8 mouse cellular contexts compared by ENCODE assay signal in the genomic region with DNA sequence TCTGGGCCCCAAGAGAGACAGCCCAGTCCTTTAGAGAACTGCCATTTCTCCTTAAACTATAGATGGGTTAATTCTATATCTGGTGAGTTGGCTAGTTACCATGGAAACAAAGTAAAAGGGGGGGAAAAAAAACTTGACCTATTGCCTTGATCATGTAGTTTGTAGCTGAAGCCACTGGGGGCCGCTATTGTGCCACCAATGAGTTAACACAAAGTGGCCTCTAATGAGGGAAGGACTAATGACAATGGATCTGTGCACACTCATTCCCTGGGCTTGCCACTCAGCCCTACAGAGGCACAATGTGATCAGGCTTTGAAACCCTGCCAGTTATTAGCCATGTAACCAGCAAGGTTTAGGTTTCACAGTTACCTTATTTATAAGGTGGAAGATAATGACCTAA. TPM values are rescaled to one million over a fixed set of nuclear protein-coding genes. Genes with fewer than 3 reads are reported as not detected.
A peak's percentile ranks its signal among the peaks of the same experiment; 100 is the strongest.
DNase-seq lines count a peak whose midpoint lies in the region; ATAC-seq and TF ChIP-seq lines count a peak whose summit lies in the region.

No protein-coding gene starts in this region.

- H3K27me3 ChIP-seq in G1E (ENCODE audit: insufficient read depth, low read length) = peaks cover 2% of the 10 kb centered on the region
- H3K27me3 ChIP-seq in midbrain, postnatal 0 days (ENCODE audit: insufficient read depth, low read length) = no peaks in the 10 kb centered on the region

- H3K4me2 ChIP-seq in midbrain, postnatal 0 days (ENCODE audit: low read depth, low read length, poor library complexity, severe bottlenecking) = no peak overlapping the region

- TF ChIP-seq CTCF in G1E (IDR thresholded peaks at IDR 0.05; ENCODE audit: low read depth, low read length) = peak; percentile 41; the same call in 1 of the 2 replicates
- peak; percentile 95 for TF ChIP-seq CTCF in midbrain, postnatal 0 days (IDR thresholded peaks at IDR 0.05)

- peak overlapping the region; percentile 52; the same call in 1 of the 2 replicates for H3K27ac ChIP-seq in midbrain, postnatal 0 days (ENCODE audit: low read depth, low read length)

- peaks cover 17% of the 10 kb centered on the region for H3K36me3 ChIP-seq in G1E (replicated peaks)
- H3K36me3 ChIP-seq in midbrain, postnatal 0 days (ENCODE audit: insufficient read depth, low read length) = peaks cover under 1% of the 10 kb centered on the region; the same call in 1 of the 2 replicates

- WGBS in midbrain, postnatal 0 days = 3% methylated on average over 1 of the region's 1 CpGs

- no peak for ATAC-seq in G1E (ENCODE audit: extremely low read depth, insufficient number of reproducible peaks, low FRiP score, poor library complexity, severe bottlenecking)
- ATAC-seq in midbrain, postnatal 0 days (ENCODE audit: low FRiP score) = peak; percentile 55; the same call in 1 of the 2 replicates

- H3K4me1 ChIP-seq in G1E (ENCODE audit: insufficient read depth, low read depth, low read length) = peaks cover 36% of the 10 kb centered on the region
- peaks cover 5% of the 10 kb centered on the region; the same call in 1 of the 2 replicates for H3K4me1 ChIP-seq in midbrain, postnatal 0 days (ENCODE audit: insufficient read depth, low read length)

- DNase-seq in left cerebral cortex, adult 18-20 months (ENCODE audit: low spot score in 2 of 2) = peak; percentile 76
- no peak for DNase-seq in left cerebral cortex, postnatal 36 days (ENCODE audit: low spot score in 2 of 2)
- peak; percentile 57 for DNase-seq in G1E (ENCODE audit: low spot score)
- peak; percentile 87 for DNase-seq in cerebellum, adult 9-10 months
- peak; percentile 66 to 85 for DNase-seq in heart, postnatal 10 days
- peak; percentile 81 to 82 for DNase-seq in left cerebral cortex, postnatal 14 days (ENCODE audit: low spot score in 2 of 2)
- peak; percentile 90 for DNase-seq in midbrain, postnatal 0 days (ENCODE audit: low spot score)
- peak; percentile 40 for DNase-seq in thymus, postnatal 25 days

- no peaks in the 10 kb centered on the region for H3K9me3 ChIP-seq in G1E (replicated peaks)
- no peaks in the 10 kb centered on the region for H3K9me3 ChIP-seq in midbrain, postnatal 0 days (ENCODE audit: low read length)

- intact Hi-C loops in left cerebral cortex, postnatal 36 days (cut with DNase I) = loop anchor here (5.0 kb wide), 3 partner anchors 113 to 278 kb away; a partner anchor contains a TSS
- intact Hi-C loops in heart, postnatal 10 days (cut with DNase I) = loop anchor here (1.0 to 5.0 kb wide), 5 partner anchors 114 to 333 kb away; a partner anchor contains a TSS
- intact Hi-C loops in left cerebral cortex, postnatal 14 days (cut with DNase I) = loop anchor here (5.0 to 10.0 kb wide), 3 partner anchors 113 to 276 kb away; a partner anchor contains a TSS

- H3K4me3 ChIP-seq in G1E (ENCODE audit: low read depth, low read length) = no peak overlapping the region
- H3K4me3 ChIP-seq in midbrain, postnatal 0 days (ENCODE audit: low read depth, low read length) = no peak overlapping the region

- H3K9ac ChIP-seq in midbrain, postnatal 0 days (replicated peaks; ENCODE audit: low read length, poor library complexity, severe bottlenecking) = 0 out of 2 replicates have a peak overlapping the region, but pooled peaks have one; percentile 24

RNA-seq across cellular contexts. Expression of a gene that starts 3.4 kb away (rescaled TPM):
- total RNA-seq in left cerebral cortex, adult 18-20 months (2021) = 10 to 100 TPM; 27.3 to 27.7 TPM
- 10 to 100 TPM; 26.1 to 26.6 TPM for total RNA-seq in left cerebral cortex, postnatal 36 days (2021)
- total RNA-seq in G1E (2014; fragmentation: Nextera tagmentation) = 16.3 and 21.9 TPM in 2 replicates
- total RNA-seq in G1E (2017) = 16.0 and 19.7 TPM in 2 replicates
- polyA plus RNA-seq in G1E (2012) = 16.1 and 33.9 TPM in 2 replicates
- total RNA-seq in heart, postnatal 10 days (2021) = 10 to 100 TPM; 14.9 to 16.2 TPM
- 10 to 100 TPM; 20.4 to 20.6 TPM for total RNA-seq in left cerebral cortex, postnatal 14 days (2021)
- 74.9 and 85.1 TPM in 2 replicates for total RNA-seq in midbrain, postnatal 0 days (2014; rRNA removed)
- polyA plus RNA-seq in midbrain, postnatal 0 days (2015; fragmentation: Nextera tagmentation; extraction: Ambion mirVana) = 43.3 and 46.7 TPM in 2 replicates

RNA-seq across cellular contexts. Expression of a gene that starts 13.4 kb away (rescaled TPM):
- total RNA-seq in left cerebral cortex, adult 18-20 months (2021) = 10 to 100 TPM; 41.9 to 46.4 TPM
- 10 to 100 TPM; 43.2 to 48.6 TPM for total RNA-seq in left cerebral cortex, postnatal 36 days (2021)
- total RNA-seq in G1E (2014; fragmentation: Nextera tagmentation) (not detected in 2 replicates), G1E (2017) (0.35 and 0.49 TPM in 2 replicates)
- 0.54 and 0.66 TPM in 2 replicates for polyA plus RNA-seq in G1E (2012)
- 10 to 100 TPM; 12.6 to 16.0 TPM for total RNA-seq in heart, postnatal 10 days (2021)
- 10 to 100 TPM; 59.2 to 66.1 TPM for total RNA-seq in left cerebral cortex, postnatal 14 days (2021)
- 164 TPM in 2 replicates for total RNA-seq in midbrain, postnatal 0 days (2014; rRNA removed)
- polyA plus RNA-seq in midbrain, postnatal 0 days (2015; fragmentation: Nextera tagmentation; extraction: Ambion mirVana) = 15.4 and 17.1 TPM in 2 replicates

Comparison
In these comparisons a context has a peak if more than half of its experiments do, and no peak if none do; other contexts are left out.
1. DNase-seq: peak in left cerebral cortex, adult 18-20 months (2 of 2), G1E (single experiment), cerebellum, adult 9-10 months (single experiment), heart, postnatal 10 days (2 of 2), left cerebral cortex, postnatal 14 days (2 of 2), midbrain, postnatal 0 days (single experiment) and thymus, postnatal 25 days (single experiment); none in left cerebral cortex, postnatal 36 days (0 of 2).
2. RNA of a gene that starts 13.4 kb away (total RNA-seq): 164 TPM in midbrain, postnatal 0 days, 59.2 to 66.1 TPM in left cerebral cortex, postnatal 14 days, 43.2 to 48.6 TPM in left cerebral cortex, postnatal 36 days, 41.9 to 46.4 TPM in left cerebral cortex, adult 18-20 months and 12.6 to 16.0 TPM in heart, postnatal 10 days; 0.35 to 0.49 TPM in G1E; every median in the first group is over 4 times any median in the second.